Mouse (Mus musculus): ENCODE measurements around the gene Gm7257. TPM values are rescaled to one million over a fixed set of nuclear protein-coding genes. Genes with fewer than 3 reads are reported as not detected.

The Gm7257 gene
- not detected in 2 replicates for polyA plus RNA-seq (2014; fragmentation: Nextera tagmentation; extraction: Ambion mirVana)

GRCm38 (mm10) chr9:36431584-36431983 is at the start of gene Gm7257:
Gene Gm7257, plus strand, starts transcription at chr9:36431884.
- Histone ChIP-seq H3K4me1 (replicated peaks; ENCODE audit: control insufficient read depth, insufficient read depth, low read length) (no peaks in the 10 kb centered on the region), H3K27me3 (ENCODE audit: control insufficient read depth, insufficient read depth, low read length) (no peaks in the 10 kb centered on the region), H3K36me3 (replicated peaks; ENCODE audit: control insufficient read depth, insufficient read depth) (no peaks in the 10 kb centered on the region), H3K9me3 (ENCODE audit: control insufficient read depth, low read length) (0 out of 2 replicates have a peak, but pooled peaks cover 18% of the 10 kb centered on the region), H3K9ac (no peak within 1 kb of the TSS), H3K27ac (no peak within 1 kb of the TSS), H3K4me3 (replicated peaks; ENCODE audit: low read length) (no peak within 1 kb of the TSS), H3K4me2 (replicated peaks) (no peak within 1 kb of the TSS)
- DNase-seq (ENCODE audit: low spot score) (no peak), ATAC-seq (ENCODE audit: low FRiP score) (no peak)
- 77% methylated on average over 4 of the region's 4 CpGs for WGBS

GRCm38 (mm10) chr9:36402991-36403390 is 28.7 kb upstream of the Gm7257 start:
- 60% methylated on average over 2 of the region's 2 CpGs for WGBS
- H3K4me1 ChIP-seq (replicated peaks; ENCODE audit: control insufficient read depth, insufficient read depth, low read length) = no peaks in the 10 kb centered on the region
- H3K4me3 ChIP-seq (replicated peaks; ENCODE audit: low read length) = no peak overlapping the region
- H3K36me3 ChIP-seq (replicated peaks; ENCODE audit: control insufficient read depth, insufficient read depth) = no peaks in the 10 kb centered on the region
- ATAC-seq (ENCODE audit: low FRiP score) (no peak), DNase-seq (ENCODE audit: low spot score) (no peak)
- peaks cover 21% of the 10 kb centered on the region; the same call in 1 of the 2 replicates for H3K9me3 ChIP-seq (ENCODE audit: control insufficient read depth, low read length)
- no peak overlapping the region for H3K9ac ChIP-seq
- H3K4me2 ChIP-seq (replicated peaks) = no peak overlapping the region
- no peak overlapping the region for H3K27ac ChIP-seq
- H3K27me3 ChIP-seq (ENCODE audit: control insufficient read depth, insufficient read depth, low read length) = no peaks in the 10 kb centered on the region

- Histone ChIP-seq H3K36me3 (replicated peaks; ENCODE audit: control insufficient read depth, insufficient read depth) (no peaks in the 10 kb centered on the region), H3K9ac (no peak overlapping the region), H3K4me3 (replicated peaks; ENCODE audit: low read length) (no peak overlapping the region), H3K4me2 (replicated peaks) (no peak overlapping the region), H3K27ac (no peak overlapping the region), H3K4me1 (replicated peaks; ENCODE audit: control insufficient read depth, insufficient read depth, low read length) (no peaks in the 10 kb centered on the region), H3K9me3 (ENCODE audit: control insufficient read depth, low read length) (0 out of 2 replicates have a peak, but pooled peaks cover 27% of the 10 kb centered on the region), H3K27me3 (ENCODE audit: control insufficient read depth, insufficient read depth, low read length) (no peaks in the 10 kb centered on the region)
- DNase-seq (ENCODE audit: low spot score) = no peak
- no peak for ATAC-seq (ENCODE audit: low FRiP score)
- 55% methylated on average over 2 of the region's 2 CpGs for WGBS
Measured at GRCm38 (mm10) chr9:36435051-36435764, 3.5 kb downstream of the Gm7257 start.

- Histone ChIP-seq H3K9me3 (ENCODE audit: control insufficient read depth, low read length) (peaks cover 19% of the 10 kb centered on the region), H3K27ac (no peak within 1 kb of the TSS), H3K4me3 (replicated peaks; ENCODE audit: low read length) (no peak within 1 kb of the TSS), H3K9ac (no peak within 1 kb of the TSS), H3K4me2 (replicated peaks) (no peak within 1 kb of the TSS), H3K27me3 (ENCODE audit: control insufficient read depth, insufficient read depth, low read length) (no peaks in the 10 kb centered on the region), H3K4me1 (replicated peaks; ENCODE audit: control insufficient read depth, insufficient read depth, low read length) (no peaks in the 10 kb centered on the region), H3K36me3 (replicated peaks; ENCODE audit: control insufficient read depth, insufficient read depth) (no peaks in the 10 kb centered on the region)
- ATAC-seq (ENCODE audit: low FRiP score) (no peak), DNase-seq (ENCODE audit: low spot score) (no peak)
- 70% methylated on average over 3 of the region's 3 CpGs for WGBS
Measured at GRCm38 (mm10) chr9:36475338-36475737, 43.7 kb downstream of the Gm7257 start, which contains the start of gene Gm9513. Gene Gm9513, plus strand, starts transcription at chr9:36475638.

Other genes with a start within 250 kb of the Gm7257 start
- not detected in 2 replicates for gene Gm9513, start 43.8 kb downstream of the Gm7257 start, polyA plus RNA-seq (2014; fragmentation: Nextera tagmentation; extraction: Ambion mirVana)
- gene Gm5615, start 110.1 kb downstream of the Gm7257 start, polyA plus RNA-seq (2014; fragmentation: Nextera tagmentation; extraction: Ambion mirVana) = not detected in 2 replicates
- not detected in 2 replicates for gene Gm17689, start 150.8 kb downstream of the Gm7257 start, polyA plus RNA-seq (2014; fragmentation: Nextera tagmentation; extraction: Ambion mirVana)
- not detected in 2 replicates for gene A630095E13Rik, start 211.5 kb downstream of the Gm7257 start, polyA plus RNA-seq (2014; fragmentation: Nextera tagmentation; extraction: Ambion mirVana)

All from hindbrain, embryonic 14.5 days (tissue).